Mouse (Mus musculus) heart, adult 2 months (tissue): Measurements from ENCODE around the gene Upp2.

Experiments
- CTCF ChIP-seq: fragments of 200-600 bp; IDR thresholded peaks from 2 replicates; pipeline ENCODE4 v1.8.1; 2022; ENCODE audit warnings: antibody characterized with exemption, mild to moderate bottlenecking, moderate library complexity
- POLR2A ChIP-seq: fragments of 200-500 bp; IDR thresholded peaks from 2 replicates; pipeline ENCODE4 v1.6.1; 2011; ENCODE audit warnings: mild to moderate bottlenecking, low read depth, low read length, control low read depth; ENCODE audit not compliant: insufficient read depth

DNA sequence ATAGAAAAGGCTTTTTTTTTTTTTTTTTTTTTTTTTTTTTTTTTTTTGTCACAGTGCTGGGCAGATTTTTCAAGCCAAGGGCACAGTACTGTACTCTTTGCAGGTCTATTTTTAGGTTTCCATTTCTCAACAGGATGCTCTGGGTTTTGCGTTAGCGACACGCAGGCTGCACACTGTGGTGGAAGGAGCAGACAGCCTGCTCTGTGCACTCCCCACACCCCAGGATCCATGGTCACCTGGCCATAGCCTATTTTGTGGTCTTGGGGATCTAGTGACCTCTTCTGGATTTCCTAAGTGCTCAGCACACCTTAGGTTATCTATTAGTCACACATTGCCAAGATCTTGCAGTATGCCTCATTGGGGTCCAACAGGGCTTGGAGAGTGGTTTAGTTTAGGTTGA, 100.2 kb downstream of the Upp2 start:
- TF ChIP-seq CTCF, result no peak
- no peak for TF ChIP-seq POLR2A
